Mouse (Mus musculus) liver, postnatal 0 days (tissue): ENCODE data around the gene Sp100.
"Not testable (repeated sequence)": the region's sequence is repeated elsewhere in the genome, so short reads cannot be mapped to it uniquely, and the experiment has no call there.

Experiments
- CTCF ChIP-seq: sonication (generic); IDR thresholded peaks from 2 replicates; pipeline ENCODE4 v1.5.1; 2016; ENCODE audit warnings: antibody characterized with exemption, low read depth
- EP300 ChIP-seq: IDR thresholded peaks from 2 replicates; pipeline ENCODE4 v1.6.1; 2016; ENCODE audit warnings: antibody characterized with exemption, low read depth, mild to moderate bottlenecking

GRCm38 (mm10) chr1:85657211-85657610, 7.4 kb downstream of the Sp100 start:
- TF ChIP-seq CTCF, EP300: not testable (repeated sequence)
